Mouse (Mus musculus) embryonic facial prominence, embryonic 14.5 days (tissue): ENCODE data around the gene Tmem123. TPM values are rescaled to one million over a fixed set of nuclear protein-coding genes. Genes with fewer than 3 reads are reported as not detected.
A peak's percentile ranks its signal among the peaks of the same experiment; 100 is the strongest.

Experiments
- ATAC-seq: fragments of 200-750 bp; cut with Nextera tagmentation; 2 replicates; pipeline ENCODE4 v1.8.0; 2017; ENCODE audit warnings: low read depth, moderate number of reproducible peaks, moderate TSS enrichment
- DNase-seq: peaks from one replicate; pipeline ENCODE4 v3.0.0-alpha.2; 2015; ENCODE audit warnings: low spot score
- H3K27ac ChIP-seq: fragments of 300-500 bp; sonication (generic); replicated peaks from 2 replicates; pipeline ENCODE4 v1.5.1; 2014; ENCODE audit warnings: low read depth, mild to moderate bottlenecking, low read length, moderate library complexity
- H3K27me3 ChIP-seq: fragments of 300-500 bp; sonication (generic); replicated peaks from 2 replicates; pipeline ENCODE4 v1.6.1; 2014; ENCODE audit warnings: low read length; ENCODE audit not compliant: control insufficient read depth, insufficient read depth
- H3K36me3 ChIP-seq: fragments of 300-500 bp; sonication (generic); 2 replicates; pipeline ENCODE4 v1.6.1; 2014; ENCODE audit warnings: low read length, mixed read lengths; ENCODE audit not compliant: control insufficient read depth, insufficient read depth
- H3K4me1 ChIP-seq: fragments of 300-500 bp; sonication (generic); 2 replicates; pipeline ENCODE4 v1.6.1; 2014; ENCODE audit warnings: antibody characterized with exemption, low read length; ENCODE audit not compliant: control insufficient read depth, insufficient read depth
- H3K4me2 ChIP-seq: fragments of 300-500 bp; sonication (generic); 2 replicates; pipeline ENCODE4 v1.6.1; 2014; ENCODE audit warnings: low read depth, mild to moderate bottlenecking, low read length, moderate library complexity, mixed read lengths
- H3K4me3 ChIP-seq: fragments of 300-500 bp; sonication (generic); 2 replicates; pipeline ENCODE4 v1.5.1; 2014; ENCODE audit warnings: low read depth, mild to moderate bottlenecking, low read length
- H3K9ac ChIP-seq: fragments of 300-500 bp; sonication (generic); 2 replicates; pipeline ENCODE4 v1.6.1; 2014; ENCODE audit warnings: low read depth, mild to moderate bottlenecking, low read length, moderate library complexity, mixed read lengths
- H3K9me3 ChIP-seq: fragments of 300-500 bp; sonication (generic); 2 replicates; pipeline ENCODE4 v1.6.1; 2016; ENCODE audit warnings: low read length; ENCODE audit not compliant: control insufficient read depth
- WGBS: fragments of 180-500 bp; shearing (Covaris S2); extraction: QIAGEN DNeasy Blood & Tissue Kit; methylation state at CpG from one replicate; pipeline ENCODE4 v1.1.7; 2014; 5-methylcytosine and 5-hydroxymethylcytosine counted together
- polyA plus RNA-seq: library from polyadenylated mRNA; unstranded; fragments of >200 nt; fragmentation: Nextera tagmentation; extraction: Ambion mirVana; gene quantifications from 2 replicates; pipeline ENCODE4 v1.2.1, GENCODE M21; 2014

Gene Tmem123
- polyA plus RNA-seq, 1 experiment from 2014 or later, result 130 TPM

DNA sequence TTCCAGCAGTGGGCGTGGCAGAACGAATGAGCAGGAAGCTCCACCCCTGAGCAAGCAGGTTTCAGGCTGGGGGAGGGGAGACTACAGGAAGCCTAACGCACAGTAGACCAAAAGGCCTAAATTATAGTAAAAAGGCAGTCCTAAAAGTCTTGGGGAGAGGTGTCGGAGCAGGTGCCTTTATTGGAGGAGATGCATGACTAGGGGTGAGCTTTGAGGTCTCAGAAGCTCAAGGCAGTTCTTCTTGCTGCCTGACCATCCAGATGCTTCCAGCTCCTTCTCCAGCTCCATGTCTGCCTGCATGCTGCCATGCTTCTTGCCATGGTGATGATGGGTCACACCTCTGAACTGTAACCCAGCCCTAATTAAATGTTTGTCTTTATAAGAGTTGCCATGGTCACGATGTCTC is 41.3 kb downstream of the Tmem123 start:
- Histone ChIP-seq H3K9ac (no peak overlapping the region), H3K4me3 (no peak overlapping the region), H3K9me3 (no peaks in the 10 kb centered on the region), H3K4me2 (no peak overlapping the region), H3K4me1 (no peaks in the 10 kb centered on the region), H3K36me3 (no peaks in the 10 kb centered on the region), H3K27me3 (no peaks in the 10 kb centered on the region), H3K27ac (no peak overlapping the region)
- DNase-seq, result no peak
- ATAC-seq, result no peak
- WGBS, result 71% methylated on average over 3 of the region's 5 CpGs

DNA sequence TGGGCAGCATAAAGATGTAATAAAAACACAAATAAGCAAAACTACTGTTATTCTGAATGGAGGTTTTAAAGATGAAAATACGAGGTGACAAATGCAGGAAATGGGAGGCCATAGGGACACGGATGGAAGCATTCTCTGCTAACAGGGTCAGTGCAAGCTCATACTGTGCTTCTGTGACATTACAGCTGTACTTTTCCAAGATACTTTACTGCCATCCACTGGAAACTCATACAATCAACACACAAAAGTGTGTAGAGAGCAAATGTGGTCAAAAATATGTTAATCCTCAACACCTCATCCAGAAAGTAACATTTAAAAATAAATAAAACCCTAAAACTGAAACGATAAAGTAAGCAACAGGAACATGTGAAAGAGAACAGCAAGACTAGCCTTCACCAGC is 58.9 kb downstream of the Tmem123 start:
- Histone ChIP-seq H3K4me1 (no peaks in the 10 kb centered on the region), H3K36me3 (peaks cover 71% of the 10 kb centered on the region), H3K27ac (no peak overlapping the region), H3K9ac (no peak overlapping the region), H3K9me3 (no peaks in the 10 kb centered on the region), H3K4me2 (no peak overlapping the region), H3K27me3 (no peaks in the 10 kb centered on the region), H3K4me3 (no peak overlapping the region)
- ATAC-seq (no peak), DNase-seq (no peak)
- WGBS, result 70% methylated on average over 3 of the region's 3 CpGs

DNA sequence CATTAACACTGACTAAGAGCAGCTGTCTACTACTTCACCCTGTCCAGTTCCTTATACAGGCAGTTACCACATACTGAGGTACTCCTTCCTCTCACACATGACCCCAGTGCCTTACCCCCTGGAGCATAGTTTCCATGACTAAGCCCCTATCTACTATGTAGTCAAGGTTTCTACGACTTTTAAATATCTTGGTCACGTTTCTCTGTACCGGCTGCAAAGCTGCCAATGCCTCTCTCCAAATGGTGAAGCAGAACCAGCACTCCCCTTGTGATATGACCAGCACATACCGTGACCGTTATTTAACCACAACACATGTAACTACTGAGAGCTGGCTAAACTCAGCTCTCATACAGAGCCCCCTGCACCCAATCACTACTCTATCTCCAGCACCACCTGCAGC is 61.1 kb downstream of the Tmem123 start:
- H3K9me3 ChIP-seq, result no peaks in the 10 kb centered on the region
- peaks cover 51% of the 10 kb centered on the region for H3K36me3 ChIP-seq
- no peak overlapping the region for H3K4me2 ChIP-seq
- DNase-seq, result no peak
- 84% methylated on average over 5 of the region's 5 CpGs for WGBS
- no peaks in the 10 kb centered on the region for H3K4me1 ChIP-seq
- no peaks in the 10 kb centered on the region for H3K27me3 ChIP-seq
- no peak overlapping the region for H3K9ac ChIP-seq
- no peak for ATAC-seq
- no peak overlapping the region for H3K4me3 ChIP-seq
- H3K27ac ChIP-seq, result no peak overlapping the region

DNA sequence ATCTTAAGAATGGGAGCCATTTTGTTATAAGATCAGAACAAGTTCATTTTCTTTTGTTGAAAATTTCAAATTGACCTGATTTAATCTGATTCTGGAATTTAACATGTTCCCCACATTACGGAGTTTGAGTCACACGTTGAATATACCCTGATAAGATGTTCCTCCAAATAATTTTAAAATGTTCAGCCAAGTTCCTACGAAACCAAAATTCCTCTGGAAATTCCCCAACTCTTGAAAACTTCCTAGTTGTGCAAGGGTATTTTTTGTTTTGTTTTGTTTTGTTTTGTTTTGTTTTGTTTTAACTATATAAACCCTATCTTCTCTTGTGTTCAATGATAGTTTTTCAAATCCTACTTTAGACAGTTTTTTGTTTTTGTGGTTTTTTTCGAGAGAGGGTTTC is 64.9 kb downstream of the Tmem123 start:
- DNase-seq (no peak), ATAC-seq (no peak)
- Histone ChIP-seq H3K27ac (no peak overlapping the region), H3K9ac (no peak overlapping the region), H3K4me1 (peaks cover 15% of the 10 kb centered on the region), H3K27me3 (no peaks in the 10 kb centered on the region), H3K4me2 (no peak overlapping the region), H3K36me3 (peaks cover 45% of the 10 kb centered on the region), H3K4me3 (no peak overlapping the region), H3K9me3 (no peaks in the 10 kb centered on the region)
- WGBS, result 95% methylated on average over 4 of the region's 4 CpGs

DNA sequence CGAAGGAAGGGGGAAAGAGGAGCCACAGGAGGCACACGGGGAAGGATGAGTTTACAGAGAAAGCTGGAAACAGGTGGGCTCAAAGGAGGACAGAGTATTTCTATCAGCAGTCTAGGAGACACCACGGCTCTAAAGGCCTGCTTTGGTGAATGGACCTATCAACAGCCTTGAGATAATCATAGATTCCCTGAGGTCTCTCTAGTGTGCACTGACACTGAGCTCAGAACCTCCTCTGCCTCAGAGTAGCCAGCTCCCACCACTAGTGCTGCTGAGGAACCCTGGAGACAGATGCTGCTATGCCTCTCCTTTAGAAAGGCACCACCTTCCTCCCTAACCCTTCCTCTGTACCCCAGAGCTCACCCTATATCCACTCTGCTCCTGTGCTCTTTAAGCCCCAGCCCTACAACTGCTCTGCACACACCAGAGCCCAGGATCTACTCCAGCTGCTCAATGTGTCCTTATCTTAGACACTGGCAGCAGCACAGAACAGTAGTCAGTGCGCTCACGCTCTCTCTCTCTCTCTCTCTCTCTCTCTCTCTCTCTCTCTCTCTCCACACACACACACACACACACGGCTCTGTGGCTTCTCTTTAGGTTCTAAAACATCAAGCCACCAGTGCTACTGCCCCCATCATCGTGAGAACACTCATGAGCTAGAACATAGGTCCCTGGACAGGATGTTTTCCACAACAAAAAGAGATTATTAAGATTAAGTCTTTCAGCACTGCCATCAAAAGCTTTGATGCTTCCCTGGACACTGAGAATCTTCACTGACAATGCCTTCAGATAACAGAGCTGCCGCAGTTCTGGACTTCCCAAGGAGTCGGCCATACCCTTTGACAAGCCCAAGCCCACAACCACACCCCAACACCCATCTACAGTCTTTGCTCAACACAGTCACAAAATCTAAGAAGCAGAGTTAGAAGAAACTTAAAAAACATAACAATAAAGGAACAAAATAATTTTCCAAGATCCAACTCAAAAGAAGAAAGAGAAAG is 66.0 kb downstream of the Tmem123 start:
- Histone ChIP-seq H3K9ac (no peak overlapping the region), H3K9me3 (no peaks in the 10 kb centered on the region), H3K4me3 (no peak overlapping the region), H3K27ac (no peak overlapping the region), H3K27me3 (no peaks in the 10 kb centered on the region), H3K4me1 (peaks cover 21% of the 10 kb centered on the region), H3K4me2 (no peak overlapping the region), H3K36me3 (peaks cover 46% of the 10 kb centered on the region)
- WGBS, result 83% methylated on average over 9 of the region's 9 CpGs
- ATAC-seq (no peak), DNase-seq (no peak)

DNA sequence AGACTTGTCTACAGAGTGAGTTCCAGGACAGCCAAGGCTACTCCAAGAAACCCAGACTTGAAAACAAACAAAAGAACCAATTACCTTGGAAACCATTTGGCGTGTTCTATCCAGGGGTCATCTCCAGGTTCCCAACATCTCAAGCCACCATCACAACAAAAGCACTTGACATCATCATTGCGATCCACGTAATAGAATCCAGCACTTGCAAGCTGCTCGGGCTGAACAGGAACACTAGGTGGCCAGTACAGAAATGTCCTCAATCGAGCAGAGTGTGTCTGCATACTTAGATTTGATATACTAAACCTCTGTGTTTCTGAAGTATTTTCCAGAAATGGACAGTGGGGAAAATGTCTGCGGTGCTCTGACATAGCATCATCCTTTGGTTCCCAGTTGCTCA is 69.6 kb downstream of the Tmem123 start:
- no peak for ATAC-seq

DNA sequence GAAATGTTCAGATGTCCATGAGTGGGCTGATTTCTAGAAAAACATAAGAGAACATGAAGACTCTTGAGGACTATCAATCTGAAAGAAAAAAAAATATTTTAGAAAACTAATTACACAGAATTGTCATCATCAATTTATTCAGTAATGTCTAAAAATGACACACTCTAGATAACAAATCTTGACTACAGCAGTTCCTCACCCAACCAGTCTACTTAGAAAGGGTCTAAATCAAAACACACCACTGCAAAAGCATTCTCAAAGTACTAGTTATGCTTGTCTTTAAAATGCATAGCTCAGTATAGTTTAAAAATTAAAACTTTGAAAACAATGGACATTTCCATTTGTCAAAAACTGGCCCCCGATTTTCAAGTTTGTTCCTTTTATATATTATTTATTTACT is 71.5 kb downstream of the Tmem123 start:
- H3K4me2 ChIP-seq, result peak overlapping the region; percentile 85; the same call in 1 of the 2 replicates

More for the DNA sequence above, 69.6 kb downstream of the Tmem123 start:
- no peaks in the 10 kb centered on the region for H3K27me3 ChIP-seq
- peak overlapping the region; percentile 34; the same call in 1 of the 2 replicates for H3K9ac ChIP-seq
- peaks cover 24% of the 10 kb centered on the region for H3K36me3 ChIP-seq
- H3K27ac ChIP-seq, result no peak overlapping the region
- DNase-seq, result no peak
- 0 out of 2 replicates have a peak overlapping the region, but pooled peaks have one; percentile 11 for H3K4me2 ChIP-seq
- H3K9me3 ChIP-seq, result no peaks in the 10 kb centered on the region
- H3K4me1 ChIP-seq, result peaks cover 21% of the 10 kb centered on the region
- no peak overlapping the region for H3K4me3 ChIP-seq
- 91% methylated on average over 6 of the region's 6 CpGs for WGBS

DNA sequence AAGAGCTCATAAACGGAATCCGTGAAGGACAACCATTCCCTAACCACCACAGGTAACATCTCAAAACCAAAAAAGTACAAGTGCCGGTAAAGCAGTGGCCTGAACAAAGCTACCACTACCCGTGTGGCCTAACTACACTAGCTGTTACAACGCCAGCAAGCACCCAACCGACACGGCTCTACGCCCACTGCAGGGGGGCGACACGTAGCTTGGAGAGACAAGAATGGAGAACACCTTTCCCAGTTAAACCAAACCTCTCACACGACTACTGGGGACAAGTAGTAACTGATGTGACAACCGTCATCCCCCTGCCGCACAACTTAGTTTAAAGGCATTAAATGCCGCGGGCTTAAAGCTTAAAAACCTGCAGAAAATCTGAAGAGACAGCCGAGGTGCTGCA is 72.5 kb downstream of the Tmem123 start:
- Histone ChIP-seq H3K9ac (peak overlapping the region; percentile 86), H3K36me3 (peaks cover 24% of the 10 kb centered on the region), H3K4me2 (peak overlapping the region; percentile 85), H3K4me1 (peaks cover 16% of the 10 kb centered on the region), H3K9me3 (no peaks in the 10 kb centered on the region), H3K4me3 (peak overlapping the region; percentile 57), H3K27ac (peak overlapping the region; percentile 99), H3K27me3 (no peaks in the 10 kb centered on the region)
- 0% methylated on average over 16 of the region's 16 CpGs for WGBS
- ATAC-seq (0 out of 2 replicates have a peak, but pooled peaks have one; percentile 26), DNase-seq (peak; percentile 74)

More for the DNA sequence above, 71.5 kb downstream of the Tmem123 start:
- Histone ChIP-seq H3K36me3 (peaks cover 24% of the 10 kb centered on the region), H3K9ac (no peak overlapping the region), H3K9me3 (no peaks in the 10 kb centered on the region), H3K4me3 (peak overlapping the region; percentile 57; the same call in 1 of the 2 replicates), H3K27me3 (no peaks in the 10 kb centered on the region), H3K27ac (no peak overlapping the region), H3K4me1 (peaks cover 21% of the 10 kb centered on the region)
- DNase-seq (no peak), ATAC-seq (no peak)
- WGBS, result 93% methylated on average over 1 of the region's 1 CpGs
